Mouse (Mus musculus) embryo, embryonic 10 days (tissue): ENCODE data around the gene Cdc42ep4.
A peak's percentile ranks its signal among the peaks of the same experiment; 100 is the strongest.

Experiments used
- DNase-seq: peaks from one replicate; pipeline ENCODE4 v3.0.0-alpha.2; 2015; ENCODE audit warnings: low spot score

The Cdc42ep4 gene

DNA sequence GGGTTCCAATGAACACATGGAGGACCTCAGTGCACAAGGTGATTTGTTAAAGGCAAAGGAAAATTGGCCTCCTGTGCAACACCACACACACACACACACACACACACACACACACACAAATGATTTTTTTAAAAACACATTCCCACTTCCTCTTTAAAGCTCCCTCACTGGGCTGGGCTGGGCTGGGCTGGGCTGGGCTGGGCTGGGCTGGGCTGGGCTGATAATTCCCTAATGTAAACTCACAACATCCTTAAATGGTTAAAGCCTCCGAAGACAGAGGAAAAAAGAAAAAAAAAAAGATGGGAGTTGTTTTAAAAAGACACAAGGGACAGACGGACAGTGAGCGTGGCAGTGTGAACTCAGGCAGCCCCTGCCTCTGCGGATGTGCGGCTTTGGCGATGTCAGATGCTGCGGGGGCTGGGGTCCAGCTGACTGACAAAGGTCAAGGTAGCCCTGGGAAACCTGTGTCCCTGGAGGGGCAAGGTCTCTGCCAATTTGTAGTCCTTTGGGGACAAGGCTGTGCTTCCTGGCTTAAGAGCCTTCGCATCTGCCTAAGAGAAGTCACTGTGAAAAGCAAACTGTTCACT lies 26.3 kb upstream of the Cdc42ep4 start:
- DNase-seq = no peak

GRCm38 (mm10) chr11:113776851-113777511 lies 25.3 kb upstream of the Cdc42ep4 start:
- DNase-seq = no peak

DNA sequence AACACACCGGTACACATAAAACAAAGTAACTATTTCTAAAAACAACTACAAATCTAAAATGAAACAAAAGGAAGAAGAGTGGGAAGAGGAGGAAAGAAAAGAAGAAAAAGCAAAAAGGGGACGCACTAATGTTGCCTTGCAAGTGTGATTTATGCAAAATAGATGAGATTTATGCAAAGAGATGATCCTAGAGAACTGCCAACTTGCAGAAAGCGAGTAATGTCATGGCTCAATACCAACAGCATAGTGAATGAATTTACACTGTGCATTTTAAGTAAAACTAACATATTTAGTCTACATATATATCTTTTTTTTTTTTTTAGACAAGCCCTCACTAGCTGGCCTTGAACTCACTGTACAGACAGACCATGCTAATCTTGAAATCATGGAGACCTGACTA lies 23.1 kb upstream of the Cdc42ep4 start:
- DNase-seq = no peak

DNA sequence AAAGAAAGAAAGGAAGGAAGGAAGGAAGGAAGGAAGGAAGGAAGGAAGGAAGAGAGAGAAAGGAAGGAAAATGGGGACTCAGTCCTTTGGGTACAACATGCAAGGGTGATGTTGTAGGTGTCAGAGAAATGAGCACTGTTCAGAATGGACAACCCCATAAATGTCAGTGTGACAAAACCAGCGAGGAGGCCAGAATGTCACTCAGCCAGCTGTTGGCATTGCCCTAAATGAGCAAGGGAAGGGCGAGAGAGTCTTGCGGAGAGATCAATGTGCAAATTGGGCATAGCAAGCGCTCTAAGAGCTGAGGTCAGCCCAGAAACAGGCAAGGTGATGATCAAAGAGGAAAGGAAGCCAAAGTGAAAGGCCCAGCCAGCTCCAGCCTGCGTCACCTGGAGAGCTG lies 21.5 kb upstream of the Cdc42ep4 start:
- no peak for DNase-seq

DNA sequence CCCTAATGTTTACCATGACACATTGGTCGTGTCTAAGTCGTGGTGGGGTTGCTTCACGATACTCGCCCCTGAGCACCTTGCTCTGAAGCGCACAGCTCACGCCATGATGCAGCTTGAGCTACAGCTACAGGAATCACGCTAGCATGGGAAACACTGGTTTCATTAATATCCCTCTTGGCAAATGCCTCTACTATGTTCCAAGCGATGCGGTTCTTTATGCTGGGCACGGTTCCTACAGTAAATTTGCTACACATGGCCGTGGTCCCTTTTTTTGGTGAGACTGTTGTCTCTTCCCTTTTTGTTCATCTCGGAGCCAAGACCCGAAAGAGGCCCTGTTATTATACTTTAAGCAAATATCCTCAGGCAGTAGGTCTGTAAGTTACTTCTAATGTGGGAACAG lies 19.5 kb upstream of the Cdc42ep4 start:
- no peak for DNase-seq

- no peak for DNase-seq
These were observed 16.7 kb upstream of the Cdc42ep4 start for GRCm38 (mm10) chr11:113768356-113768755.

DNA sequence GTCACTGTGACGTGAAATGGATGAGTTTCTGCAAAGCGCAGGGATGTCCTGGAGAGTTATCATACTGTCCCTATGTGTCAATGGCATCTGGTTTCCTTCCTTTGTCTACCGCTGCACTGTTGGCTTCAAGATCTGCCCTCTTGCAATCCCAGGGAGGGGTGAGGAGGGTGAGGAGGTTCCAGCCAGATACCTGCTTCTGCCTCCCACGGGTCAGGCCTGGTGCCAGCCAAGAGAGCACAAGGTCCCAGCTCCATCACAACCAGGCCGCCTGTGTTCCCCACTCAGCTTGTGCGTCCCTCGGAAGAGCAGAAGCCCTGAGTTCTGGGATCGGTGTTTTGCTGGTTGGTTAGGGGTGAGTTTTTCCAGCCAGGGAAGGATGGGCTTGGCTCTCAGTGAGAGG lies 15.6 kb upstream of the Cdc42ep4 start:
- DNase-seq = no peak

GRCm38 (mm10) chr11:113766284-113766985 lies 14.8 kb upstream of the Cdc42ep4 start:
- DNase-seq = no peak

GRCm38 (mm10) chr11:113764132-113764849 lies 12.6 kb upstream of the Cdc42ep4 start:
- DNase-seq = no peak

DNA sequence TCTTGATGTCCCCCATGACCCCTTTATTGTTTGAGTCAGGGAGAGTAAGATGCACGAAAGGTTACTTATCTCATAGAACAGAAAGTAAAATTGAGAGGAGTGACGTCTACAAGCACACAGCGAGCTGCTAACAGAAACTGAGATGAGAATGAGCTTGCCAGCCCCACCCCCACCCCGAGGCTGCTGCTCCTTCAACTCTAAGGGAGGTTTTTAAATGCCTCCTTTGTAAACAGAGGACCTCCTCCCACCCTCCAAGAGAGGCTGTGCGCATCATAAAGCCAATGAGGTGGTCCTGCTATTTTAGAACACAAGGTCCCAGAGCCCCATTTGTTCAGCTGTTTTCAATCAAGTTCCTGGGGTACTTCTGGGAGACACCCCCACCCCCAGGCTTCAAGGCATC lies 11.8 kb upstream of the Cdc42ep4 start:
- peak; percentile 44 for DNase-seq

GRCm38 (mm10) chr11:113762136-113762797 lies 10.6 kb upstream of the Cdc42ep4 start:
- no peak for DNase-seq

- DNase-seq = no peak
These were observed 10.0 kb upstream of the Cdc42ep4 start for GRCm38 (mm10) chr11:113761646-113762045.

DNA sequence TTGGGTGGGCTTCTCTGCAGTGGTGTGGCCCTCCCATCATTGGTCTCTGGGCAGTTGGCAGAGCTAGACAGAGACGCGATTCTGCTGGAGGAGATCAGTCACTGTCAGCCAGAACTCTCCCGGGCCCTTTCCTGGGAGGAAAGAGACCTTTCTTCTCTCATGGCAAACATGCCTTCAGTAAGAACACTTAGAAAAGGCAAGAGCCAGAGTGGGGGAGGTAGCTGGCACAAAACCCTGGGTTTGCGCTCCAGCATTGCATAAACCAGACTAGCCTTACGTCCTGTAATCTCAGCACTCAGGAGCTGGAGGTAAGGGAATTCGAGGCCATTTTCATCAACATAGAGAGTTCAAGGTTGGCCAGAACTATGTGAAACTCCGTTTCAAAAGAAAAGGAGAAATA lies 8.8 kb upstream of the Cdc42ep4 start:
- DNase-seq = no peak

GRCm38 (mm10) chr11:113758851-113759250 lies 7.2 kb upstream of the Cdc42ep4 start:
- no peak for DNase-seq

- DNase-seq = no peak
These were observed 4.9 kb upstream of the Cdc42ep4 start for GRCm38 (mm10) chr11:113756578-113756977.

GRCm38 (mm10) chr11:113755878-113756277 lies 4.2 kb upstream of the Cdc42ep4 start:
- no peak for DNase-seq

DNA sequence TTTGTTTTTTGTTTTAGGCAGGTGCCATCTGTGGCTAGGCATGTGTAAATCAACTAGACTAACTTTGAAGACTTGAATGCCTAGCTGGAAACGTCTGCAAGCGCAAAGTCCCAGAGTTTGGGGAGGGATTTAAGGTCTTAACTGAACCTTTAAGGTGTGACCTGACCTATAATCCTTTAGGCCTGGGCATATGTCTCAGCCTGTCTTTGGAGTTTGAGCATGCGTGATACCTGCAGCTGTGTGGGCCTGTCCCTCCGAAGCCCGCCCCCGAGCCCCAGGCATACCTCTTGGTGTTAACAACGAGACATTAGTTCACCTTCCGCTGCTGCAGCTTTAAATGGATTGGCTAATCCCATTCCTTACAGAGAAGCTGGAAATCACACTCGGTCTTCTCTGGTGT lies 3.2 kb upstream of the Cdc42ep4 start:
- no peak for DNase-seq

GRCm38 (mm10) chr11:113752685-113753430 lies 1.2 kb upstream of the Cdc42ep4 start:
- no peak for DNase-seq

- DNase-seq = no peak
These were observed 529 bp upstream of the Cdc42ep4 start for GRCm38 (mm10) chr11:113752158-113752661.

DNA sequence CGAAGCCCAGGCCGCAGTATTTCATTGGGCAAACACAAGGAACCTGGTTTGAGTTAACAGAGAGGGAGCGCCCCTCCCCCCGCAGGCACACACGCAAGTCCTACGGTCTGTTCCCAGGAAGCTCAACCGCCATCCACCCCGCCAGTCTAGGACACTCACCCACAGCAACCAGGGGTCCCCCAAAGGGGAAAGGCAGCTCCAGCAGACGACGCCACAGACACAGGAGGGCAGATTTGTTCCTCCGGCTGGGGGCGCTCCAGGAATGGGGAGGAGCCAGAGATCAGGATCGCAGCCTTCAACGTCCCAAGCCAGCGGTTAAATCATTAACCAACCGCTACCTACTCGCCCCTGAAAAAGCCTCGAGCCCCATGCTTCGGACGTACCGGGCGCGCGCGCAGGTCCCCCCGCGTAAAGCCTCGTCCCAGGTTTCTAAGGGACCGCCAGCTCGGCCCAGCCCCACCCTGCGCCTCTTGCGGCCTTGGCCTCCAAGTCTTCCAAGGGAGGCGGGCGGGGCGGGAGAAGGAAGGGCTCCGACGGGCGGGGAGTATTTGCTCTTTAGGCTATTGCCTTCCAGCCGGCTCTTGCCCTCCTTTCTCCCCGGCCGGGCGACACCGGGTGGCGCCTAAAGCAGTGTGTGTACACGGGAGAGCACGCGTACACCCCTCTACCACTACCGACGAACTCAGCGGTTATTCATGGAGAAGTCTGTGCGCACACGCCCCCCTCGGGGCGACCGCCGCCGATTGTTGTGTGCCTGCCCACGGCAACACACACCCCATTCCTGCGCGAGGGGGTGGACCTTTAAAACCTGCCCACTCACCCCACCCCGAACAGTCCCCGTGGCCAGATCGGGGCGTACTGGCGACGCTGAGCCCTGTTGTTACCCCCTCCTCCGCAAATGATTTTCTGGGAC lies 854 bp downstream of the Cdc42ep4 start:
- DNase-seq = peak; percentile 83
